Mouse (Mus musculus) bone marrow macrophage, adult 2 months (primary cell): ENCODE measurements around the gene Slco3a1. TPM values are rescaled to one million over a fixed set of nuclear protein-coding genes. Genes with fewer than 3 reads are reported as not detected.

Experiments
- H3K27ac ChIP-seq: 2 replicates; pipeline ENCODE4 v1.5.1; 2012; ENCODE audit warnings: low read depth, low read length; ENCODE audit not compliant: insufficient read depth
- H3K4me1 ChIP-seq: 2 replicates; pipeline ENCODE4 v1.6.1; 2012; ENCODE audit warnings: low read length; ENCODE audit not compliant: control insufficient read depth, insufficient read depth
- H3K4me3 ChIP-seq: 2 replicates; pipeline ENCODE4 v1.5.1; 2012; ENCODE audit warnings: mild to moderate bottlenecking, low read length, moderate library complexity; ENCODE audit not compliant: insufficient read depth
- CTCF ChIP-seq: IDR thresholded peaks from 2 replicates; pipeline ENCODE4 v1.5.1; 2012; ENCODE audit warnings: low read depth, mild to moderate bottlenecking, low read length, moderate library complexity
- POLR2A ChIP-seq: IDR thresholded peaks from 2 replicates; pipeline ENCODE4 v1.6.1; 2012; ENCODE audit warnings: mild to moderate bottlenecking, low read depth, low read length, borderline replicate concordance
- polyA plus RNA-seq: library from polyadenylated mRNA; stranded (reverse); fragments of >200 nt; gene quantifications from 2 replicates; pipeline ENCODE4 v1.2.4, GENCODE M21; 2012; ENCODE audit not compliant: missing spikeins, insufficient read depth, insufficient read length

The Slco3a1 gene
- polyA plus RNA-seq, 1 experiment = 5.7 TPM

- Histone ChIP-seq H3K27ac (no peak overlapping the region), H3K4me1 (no peaks in the 10 kb centered on the region)
Observed at GRCm38 (mm10) chr7:74462451-74462850, 92.1 kb downstream of the Slco3a1 start.

GRCm38 (mm10) chr7:74461736-74462135 is 92.8 kb downstream of the Slco3a1 start:
- no peak overlapping the region for H3K27ac ChIP-seq
- no peak overlapping the region for H3K4me3 ChIP-seq
- H3K4me1 ChIP-seq = no peaks in the 10 kb centered on the region
- TF ChIP-seq CTCF (no peak), POLR2A (no peak)

More at GRCm38 (mm10) chr7:74462451-74462850, 92.1 kb downstream of the Slco3a1 start:
- TF ChIP-seq CTCF (no peak), POLR2A (no peak)
- H3K4me3 ChIP-seq = no peak overlapping the region

- no peak for TF ChIP-seq POLR2A
- Histone ChIP-seq H3K27ac (no peak overlapping the region), H3K4me1 (no peaks in the 10 kb centered on the region), H3K4me3 (no peak overlapping the region)
Observed at GRCm38 (mm10) chr7:74461146-74461545, 93.4 kb downstream of the Slco3a1 start.

GRCm38 (mm10) chr7:74459812-74460211 is 94.8 kb downstream of the Slco3a1 start:
- Histone ChIP-seq H3K4me1 (no peaks in the 10 kb centered on the region), H3K4me3 (no peak overlapping the region), H3K27ac (no peak overlapping the region)
- no peak for TF ChIP-seq POLR2A
- TF ChIP-seq CTCF = no peak

- H3K4me3 ChIP-seq = no peak overlapping the region
- H3K27ac ChIP-seq = no peak overlapping the region
- no peaks in the 10 kb centered on the region for H3K4me1 ChIP-seq
- TF ChIP-seq CTCF = no peak
- no peak for TF ChIP-seq POLR2A
Observed at GRCm38 (mm10) chr7:74459277-74459676, 95.3 kb downstream of the Slco3a1 start.

- Histone ChIP-seq H3K27ac (no peak overlapping the region), H3K4me3 (no peak overlapping the region)
Observed at GRCm38 (mm10) chr7:74458475-74459221, 95.9 kb downstream of the Slco3a1 start.

GRCm38 (mm10) chr7:74457347-74457975 is 97.1 kb downstream of the Slco3a1 start:
- Histone ChIP-seq H3K4me1 (no peaks in the 10 kb centered on the region), H3K27ac (no peak overlapping the region), H3K4me3 (no peak overlapping the region)
- no peak for TF ChIP-seq CTCF
- no peak for TF ChIP-seq POLR2A

More at GRCm38 (mm10) chr7:74458475-74459221, 95.9 kb downstream of the Slco3a1 start:
- no peaks in the 10 kb centered on the region for H3K4me1 ChIP-seq
- TF ChIP-seq POLR2A (no peak), CTCF (no peak)

- Histone ChIP-seq H3K27ac (no peak overlapping the region), H3K4me3 (no peak overlapping the region), H3K4me1 (no peaks in the 10 kb centered on the region)
- TF ChIP-seq CTCF (no peak), POLR2A (no peak)
Observed at GRCm38 (mm10) chr7:74456781-74457180, 97.8 kb downstream of the Slco3a1 start.

- TF ChIP-seq POLR2A (no peak), CTCF (no peak)
Observed at GRCm38 (mm10) chr7:74451047-74451446, 103.5 kb downstream of the Slco3a1 start.

GRCm38 (mm10) chr7:74449802-74450201 is 104.8 kb downstream of the Slco3a1 start:
- TF ChIP-seq CTCF (no peak), POLR2A (no peak)
- Histone ChIP-seq H3K4me1 (no peaks in the 10 kb centered on the region), H3K27ac (no peak overlapping the region), H3K4me3 (no peak overlapping the region)

More at GRCm38 (mm10) chr7:74451047-74451446, 103.5 kb downstream of the Slco3a1 start:
- H3K4me3 ChIP-seq = no peak overlapping the region
- no peaks in the 10 kb centered on the region for H3K4me1 ChIP-seq
- H3K27ac ChIP-seq = no peak overlapping the region
